Mouse (Mus musculus): ENCODE results near the gene Nos1.
A peak's percentile ranks its signal among the peaks of the same experiment; 100 is the strongest.

The Nos1 gene

DNA sequence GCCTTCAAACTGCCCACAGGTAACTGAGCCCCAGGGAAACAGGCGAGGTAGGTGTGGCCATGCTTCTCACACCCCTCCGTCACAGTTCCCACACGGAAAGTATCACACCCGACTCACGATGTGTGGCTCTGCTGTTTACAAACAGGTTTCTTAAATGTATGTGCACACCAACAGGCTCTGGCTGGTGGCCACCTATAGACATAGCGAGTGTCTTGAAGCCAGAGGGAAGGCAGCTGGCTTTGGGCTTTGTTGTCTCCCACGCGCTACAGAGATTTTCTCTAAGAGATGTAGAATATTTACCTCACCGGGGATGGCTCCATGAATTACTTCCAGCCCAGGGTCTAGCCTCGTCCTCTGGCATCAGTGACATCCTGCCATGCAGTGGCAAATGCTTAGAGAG lies 118.5 kb downstream of the Nos1 start:
- DNase-seq = no peak

DNA sequence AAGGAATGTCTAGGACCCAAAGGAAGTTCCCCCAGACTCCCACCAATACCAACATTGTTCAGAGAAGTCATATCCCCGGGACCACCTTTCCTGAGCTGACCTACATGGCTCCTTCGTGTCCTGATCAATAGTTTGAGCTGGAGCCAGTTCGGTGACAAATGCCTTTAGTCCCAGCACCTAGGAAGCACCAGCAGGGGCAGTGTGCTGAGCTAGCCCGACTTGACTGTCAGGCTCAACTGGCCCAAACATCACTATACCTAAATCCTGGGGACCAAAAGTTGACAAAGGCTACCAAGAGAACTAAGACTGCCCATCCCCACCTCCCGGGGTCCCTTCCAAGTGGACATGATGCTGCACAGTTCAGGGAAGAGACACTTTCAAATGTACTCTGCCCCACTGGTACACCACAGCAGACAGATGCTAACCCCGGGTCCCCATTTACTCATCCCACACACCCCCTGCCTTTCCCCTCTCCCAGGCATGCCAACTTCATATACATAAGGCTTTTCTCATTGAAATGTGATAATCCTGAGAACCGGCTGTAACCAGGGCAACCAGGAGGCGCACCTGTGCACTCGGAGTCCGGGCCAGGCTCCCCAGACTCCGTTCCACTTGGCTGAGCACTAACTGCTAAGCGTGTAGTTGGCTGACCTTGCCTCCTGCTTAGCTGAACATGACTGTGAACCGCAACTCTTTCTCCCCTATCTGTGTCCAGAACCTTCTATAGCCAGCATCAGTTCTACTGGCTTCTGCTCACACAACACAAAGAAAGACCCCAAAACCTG lies 120.3 kb downstream of the Nos1 start:
- no peak for DNase-seq

DNA sequence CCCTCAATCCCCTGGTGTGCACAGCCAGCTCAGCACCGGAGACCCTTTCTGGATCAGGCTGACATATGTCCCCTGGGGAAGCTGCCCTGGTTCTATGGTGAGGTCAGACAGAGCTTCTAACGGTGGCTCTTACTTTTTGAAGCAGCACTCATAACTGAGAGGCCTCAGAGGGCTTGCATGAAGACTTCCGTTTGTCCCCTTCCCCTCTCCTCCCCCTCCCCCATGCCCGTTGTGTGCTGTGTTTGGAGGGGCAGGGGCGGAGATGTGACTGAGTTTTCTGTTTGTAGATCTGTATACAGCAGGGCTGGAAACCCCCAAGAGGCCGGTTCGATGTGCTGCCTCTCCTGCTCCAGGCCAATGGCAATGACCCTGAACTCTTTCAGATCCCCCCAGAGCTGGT lies 122.7 kb downstream of the Nos1 start:
- DNase-seq = no peak

DNA sequence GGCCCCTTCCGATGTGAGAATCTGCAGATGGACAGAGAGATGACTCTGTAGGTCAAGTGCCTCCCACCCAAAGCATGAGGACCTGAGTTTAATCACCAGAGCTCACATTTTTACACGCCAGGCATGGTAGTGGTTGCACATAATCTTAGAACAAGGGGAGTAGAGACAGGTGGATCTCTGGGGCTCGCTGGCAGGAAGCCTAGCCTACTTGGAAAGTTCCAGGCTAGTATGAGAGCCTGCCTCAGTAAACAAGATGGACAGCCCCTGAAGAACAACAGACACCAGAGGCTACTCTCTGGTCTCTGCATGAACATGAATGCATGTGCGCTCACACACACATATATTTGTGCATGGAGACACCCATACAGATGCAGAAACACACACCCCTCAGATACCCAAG lies 124.9 kb downstream of the Nos1 start:
- no peak for DNase-seq

DNA sequence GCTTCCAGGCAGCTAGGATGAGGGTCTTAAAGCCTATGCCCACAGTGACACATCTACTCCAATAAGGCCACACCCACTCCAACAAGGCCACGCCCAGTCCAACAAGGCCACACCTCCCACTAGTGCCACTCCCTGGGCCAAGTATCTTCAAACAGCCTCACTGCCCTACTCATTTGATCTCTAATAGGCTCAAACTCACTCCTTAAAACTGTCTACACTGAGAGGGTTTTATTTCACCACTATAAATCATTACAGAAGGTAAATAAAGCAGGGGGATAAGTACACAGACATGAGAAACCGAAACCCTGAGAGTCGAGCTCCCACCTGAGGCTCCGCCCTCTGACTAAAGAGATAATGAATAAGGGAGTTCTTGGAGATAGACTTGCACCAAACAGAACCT lies 128.7 kb downstream of the Nos1 start:
- DNase-seq = no peak

DNA sequence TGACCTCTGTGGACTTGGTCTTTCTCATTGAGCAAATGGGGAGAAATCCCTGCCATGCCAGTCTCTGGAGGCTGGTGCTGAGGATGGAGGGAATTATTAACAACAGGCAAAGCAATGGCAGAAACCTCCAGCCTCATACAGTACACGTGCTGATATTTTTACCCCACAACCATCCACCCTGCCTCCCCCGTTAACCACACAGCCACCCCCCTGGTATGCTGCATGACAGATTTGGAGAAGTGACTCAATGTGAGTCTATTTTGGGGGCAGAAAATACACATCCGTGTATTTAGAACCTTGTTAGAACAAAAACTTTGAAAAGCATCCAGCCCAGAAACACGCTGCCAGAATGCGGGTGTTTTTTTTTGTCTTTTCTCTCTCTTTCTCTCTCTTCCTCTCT lies 135.5 kb downstream of the Nos1 start:
- DNase-seq = no peak

DNA sequence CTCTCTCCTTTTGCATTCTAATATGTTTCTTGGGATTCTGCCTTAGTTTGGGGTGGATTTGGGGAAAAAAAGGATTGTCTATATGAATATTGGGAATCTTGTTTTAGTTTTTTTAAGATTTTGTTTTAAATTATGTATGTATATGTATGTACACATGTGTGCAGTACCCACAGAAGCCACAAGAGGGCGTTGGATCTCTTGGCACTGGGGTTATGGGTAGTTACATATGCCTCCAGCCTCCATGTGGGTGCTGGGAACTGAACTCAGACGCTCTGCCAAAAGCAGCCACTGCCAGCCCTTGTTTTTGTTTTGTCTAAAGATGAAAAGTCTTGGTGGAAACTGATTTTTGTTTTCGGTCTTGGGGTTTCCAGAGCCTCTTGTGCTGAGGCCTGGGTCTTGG lies 136.1 kb downstream of the Nos1 start:
- no peak for DNase-seq

DNA sequence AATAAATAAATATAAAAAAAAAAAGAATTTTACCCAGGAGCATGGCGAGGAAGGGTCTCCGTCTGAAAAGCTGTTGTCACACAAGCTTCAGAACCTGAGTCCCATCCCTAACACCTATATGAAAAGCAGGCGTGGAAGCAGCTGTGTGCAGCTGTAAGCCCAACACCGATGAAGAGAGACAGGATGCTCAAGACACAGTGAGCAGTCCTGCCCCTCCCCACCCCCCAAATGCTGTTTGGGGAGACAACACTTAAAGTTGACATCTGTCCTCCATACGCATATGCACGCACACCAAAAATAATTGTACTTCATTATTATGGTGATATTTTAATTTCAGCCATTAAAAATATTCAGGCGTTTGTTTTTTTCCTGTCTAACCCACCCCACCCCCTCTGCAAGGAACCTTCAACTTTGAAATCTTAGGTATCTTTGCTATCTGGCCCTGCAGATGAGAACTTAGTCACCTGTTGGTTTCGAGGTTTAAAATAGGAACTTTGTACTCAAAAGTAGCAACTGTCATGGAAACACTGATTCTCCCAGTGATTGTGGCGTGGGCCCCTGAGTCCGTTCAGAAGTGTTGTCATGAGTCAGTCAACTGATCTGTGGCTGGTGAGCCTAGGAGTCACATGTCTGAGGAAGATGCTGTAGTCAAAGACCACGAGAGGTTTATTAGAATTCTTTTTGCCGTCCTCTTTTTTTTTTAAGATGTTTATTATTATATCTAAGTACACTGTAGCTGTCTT lies 141.1 kb downstream of the Nos1 start:
- no peak for DNase-seq

DNA sequence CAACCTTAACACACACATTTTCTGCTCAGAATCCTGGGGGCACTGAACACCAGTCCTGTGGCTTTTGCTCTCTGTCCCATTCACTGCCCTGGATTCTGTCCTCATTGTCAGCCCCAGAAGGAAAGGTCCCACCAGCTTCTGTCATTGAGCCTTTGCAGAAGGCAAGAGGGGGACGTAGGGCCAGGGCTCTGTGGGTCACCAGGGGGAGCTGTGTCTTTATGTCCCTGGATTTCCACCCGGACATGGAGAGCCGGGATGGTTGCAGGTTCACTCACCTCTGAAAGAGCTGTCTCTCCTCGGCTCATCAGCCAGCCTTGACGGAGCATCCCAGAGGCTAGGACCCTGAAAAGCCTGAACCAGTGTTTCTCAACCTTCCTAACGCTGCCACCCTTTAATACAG lies 142.9 kb downstream of the Nos1 start:
- DNase-seq = no peak

DNA sequence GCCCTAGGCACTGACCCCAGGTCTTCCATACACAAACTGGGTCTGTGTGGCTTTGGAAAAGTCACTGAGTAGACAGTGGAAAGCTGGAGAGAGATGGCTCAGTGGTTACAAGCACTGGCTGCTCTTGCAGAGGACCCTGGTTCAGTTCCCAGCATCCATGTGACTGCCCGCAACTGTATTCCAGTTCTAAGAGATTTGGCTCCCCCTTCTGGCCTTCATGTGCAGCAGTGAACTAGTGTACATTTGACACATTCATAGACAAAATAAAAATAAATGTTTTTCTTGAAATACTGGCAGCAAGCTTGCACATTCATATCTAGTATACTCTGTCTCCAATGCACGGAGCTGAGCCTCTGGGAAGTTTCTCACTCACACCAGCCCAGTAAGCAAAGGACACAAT lies 147.7 kb downstream of the Nos1 start:
- DNase-seq = no peak

DNA sequence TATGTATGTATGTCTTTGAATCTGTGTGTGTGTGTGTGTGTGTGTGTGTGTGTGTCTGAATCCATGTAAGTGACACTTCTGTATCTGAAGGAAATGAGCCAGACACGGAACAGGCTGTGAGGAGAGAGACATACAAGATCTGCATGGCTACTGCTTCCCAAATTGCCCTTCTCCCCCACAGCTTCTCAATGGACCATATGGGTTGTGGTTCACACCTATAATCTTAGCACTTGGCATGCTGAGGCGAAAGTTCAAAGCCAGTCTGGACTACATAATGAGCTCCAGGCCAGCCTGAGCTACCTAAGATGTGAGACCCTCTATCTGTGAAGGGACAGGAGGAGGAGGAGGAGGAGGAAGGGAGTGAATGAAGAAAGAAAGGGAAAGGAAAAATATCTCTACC lies 151.4 kb downstream of the Nos1 start:
- DNase-seq = no peak

DNA sequence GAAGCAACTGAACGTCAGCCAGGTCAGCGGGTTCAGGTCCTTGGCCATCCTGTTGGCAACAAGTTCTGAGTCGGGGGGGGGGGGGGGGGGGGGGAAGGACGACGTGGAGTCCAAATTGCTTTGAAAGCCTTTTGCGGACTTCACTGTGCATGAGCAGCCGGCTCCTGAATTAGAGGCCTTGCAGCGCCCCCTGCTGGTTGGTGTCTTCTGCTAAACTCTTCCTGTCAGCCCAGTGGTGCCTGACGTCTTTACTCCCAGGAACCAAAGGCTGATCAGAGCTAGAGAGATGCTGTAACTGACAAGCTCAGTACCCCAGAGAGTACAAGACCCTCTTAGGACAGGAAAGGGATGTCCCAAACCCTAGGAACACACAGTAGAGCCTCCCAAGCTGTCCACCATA lies 152.0 kb downstream of the Nos1 start:
- peak; percentile 65 for DNase-seq

DNA sequence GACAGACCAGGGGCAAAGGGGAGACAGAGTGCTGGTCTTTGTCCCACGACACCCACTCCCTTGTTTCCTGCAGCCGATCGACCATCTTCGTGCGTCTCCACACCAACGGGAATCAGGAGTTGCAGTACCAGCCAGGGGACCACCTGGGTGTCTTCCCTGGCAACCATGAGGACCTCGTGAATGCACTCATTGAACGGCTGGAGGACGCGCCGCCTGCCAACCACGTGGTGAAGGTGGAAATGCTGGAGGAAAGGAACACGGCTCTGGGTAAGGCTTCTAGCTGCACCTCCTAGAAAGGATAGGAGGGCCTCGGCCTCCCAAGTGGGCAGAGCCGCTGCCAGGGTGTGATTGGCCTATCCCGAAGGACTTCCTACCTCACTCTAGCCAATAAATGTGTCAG lies 155.5 kb downstream of the Nos1 start:
- no peak for DNase-seq

DNA sequence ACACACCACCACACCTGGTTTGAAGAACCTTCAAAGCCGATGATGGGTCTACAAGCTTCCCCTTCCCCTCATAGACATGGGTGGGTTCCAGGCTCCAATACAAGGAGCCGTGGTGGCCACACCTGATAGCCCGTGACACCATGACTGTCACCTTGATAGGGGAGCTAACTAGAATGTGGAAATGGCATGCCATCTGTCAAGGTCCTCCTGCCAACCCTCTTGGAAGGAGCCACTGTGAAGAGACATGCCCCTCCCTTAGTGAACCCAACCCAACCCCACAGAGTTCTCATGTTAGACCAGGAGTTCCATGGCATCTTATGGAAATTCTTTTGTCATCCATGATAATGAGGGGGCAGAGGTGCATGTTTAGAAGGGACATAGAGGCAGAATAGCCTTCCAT lies 156.4 kb downstream of the Nos1 start:
- DNase-seq = no peak

DNA sequence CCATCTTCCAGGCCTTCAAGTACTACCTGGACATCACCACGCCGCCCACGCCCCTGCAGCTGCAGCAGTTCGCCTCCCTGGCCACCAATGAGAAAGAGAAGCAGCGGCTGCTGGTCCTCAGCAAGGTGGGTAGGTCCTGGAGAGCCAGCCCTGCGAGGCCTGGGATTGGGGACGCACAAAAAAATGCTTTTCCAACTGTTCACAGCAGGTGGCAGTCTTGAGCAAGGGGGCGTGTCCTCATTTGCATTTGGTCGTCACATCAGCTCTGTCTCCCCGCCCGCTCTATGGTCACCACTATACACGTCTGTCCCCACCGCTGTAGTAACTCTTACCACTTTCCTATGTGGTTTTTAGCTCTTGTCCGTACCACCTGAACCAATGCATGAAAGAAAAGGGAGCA lies 157.3 kb downstream of the Nos1 start:
- peak; percentile 73 for DNase-seq

DNA sequence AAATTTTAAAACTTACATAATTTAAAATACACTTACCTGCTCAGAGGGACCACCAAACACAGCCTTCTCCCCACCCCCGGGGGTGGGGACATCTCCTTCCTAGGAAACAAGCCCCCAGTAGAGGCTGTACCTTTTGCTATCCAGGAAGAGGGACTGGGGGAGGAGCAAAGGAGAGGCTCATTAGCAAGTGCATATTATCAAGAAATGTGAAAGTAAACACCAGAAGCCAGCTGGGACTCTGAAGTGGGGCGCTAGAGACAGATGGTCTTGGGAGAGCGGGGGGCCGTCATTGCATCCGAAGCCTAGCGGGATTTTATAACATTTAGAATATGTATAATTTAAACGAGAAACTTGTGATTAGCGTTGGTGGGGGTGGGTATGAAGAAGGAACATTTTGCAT lies 158.6 kb downstream of the Nos1 start:
- DNase-seq = no peak

DNA sequence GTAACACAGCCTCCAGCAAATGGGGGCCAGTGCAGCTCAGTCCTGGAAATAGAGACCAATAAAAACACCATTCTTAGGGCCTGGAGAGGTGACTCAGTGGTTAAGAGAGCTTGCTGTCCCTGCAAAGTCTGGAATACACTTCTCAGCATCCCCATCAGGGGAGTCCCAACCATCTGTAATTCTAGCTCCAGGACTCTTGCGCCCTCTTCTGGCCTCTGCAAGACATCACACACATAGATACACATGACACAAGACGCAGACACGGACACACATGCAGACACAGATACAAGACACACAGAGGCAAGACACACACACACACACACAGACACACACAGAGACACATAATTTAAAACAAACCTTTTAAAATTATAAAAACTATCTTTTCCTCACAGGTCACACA lies 160.7 kb downstream of the Nos1 start:
- no peak for DNase-seq

DNA sequence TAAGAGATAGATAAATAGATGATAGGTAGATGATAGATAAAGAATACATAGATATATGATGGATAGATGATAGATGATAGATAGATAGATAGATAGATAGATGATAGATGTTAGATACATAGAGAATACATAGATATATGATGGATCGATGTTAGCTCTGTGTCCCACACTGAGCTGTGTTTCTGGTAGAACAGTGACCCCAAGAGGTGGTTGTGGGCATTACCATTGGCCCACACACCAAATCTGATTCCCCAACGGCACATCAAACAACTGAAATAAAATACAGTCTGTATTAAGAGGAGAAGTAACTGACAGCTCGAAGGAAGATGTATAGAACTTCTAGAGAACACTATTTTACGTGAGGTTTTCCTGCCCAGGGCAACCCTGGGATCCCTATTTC lies 165.8 kb downstream of the Nos1 start:
- peak; percentile 51 for DNase-seq

DNA sequence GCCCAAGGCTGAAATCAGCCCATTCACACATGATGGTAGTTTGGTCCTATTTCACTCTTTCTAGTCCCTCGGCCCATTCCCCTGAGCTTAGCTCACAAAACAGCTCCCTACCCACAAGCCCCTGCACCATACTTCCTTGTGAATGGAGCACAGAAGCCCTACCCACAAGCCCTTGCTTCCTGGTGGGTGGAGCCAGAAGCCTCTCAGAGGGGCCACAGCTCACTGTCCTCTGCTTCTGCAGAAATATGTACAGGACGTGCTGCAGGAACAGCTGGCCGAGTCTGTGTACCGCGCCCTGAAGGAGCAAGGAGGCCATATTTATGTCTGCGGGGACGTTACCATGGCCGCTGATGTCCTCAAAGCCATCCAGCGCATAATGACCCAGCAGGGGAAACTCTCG lies 168.6 kb downstream of the Nos1 start:
- no peak for DNase-seq

DNA sequence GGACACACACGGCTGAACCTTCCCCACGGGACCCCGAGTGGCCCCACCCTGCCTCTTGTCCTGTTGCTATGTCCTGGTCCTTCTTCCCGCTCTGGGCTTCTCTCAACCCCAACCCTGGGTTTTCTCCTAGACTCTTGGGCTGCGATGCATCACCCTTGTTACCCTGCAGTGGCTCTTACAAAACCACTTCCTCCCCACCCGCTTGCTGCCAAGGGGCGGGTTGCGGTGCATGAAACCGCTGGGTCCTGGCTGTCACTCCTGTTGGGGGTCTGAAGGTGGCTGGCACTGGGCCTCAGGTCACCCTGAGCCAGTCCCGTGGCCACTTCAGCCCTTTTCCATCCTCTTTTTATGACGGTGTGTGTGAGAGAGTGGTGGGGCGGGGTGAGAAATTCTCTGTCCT lies 173.1 kb downstream of the Nos1 start:
- DNase-seq = peak; percentile 27

DNA sequence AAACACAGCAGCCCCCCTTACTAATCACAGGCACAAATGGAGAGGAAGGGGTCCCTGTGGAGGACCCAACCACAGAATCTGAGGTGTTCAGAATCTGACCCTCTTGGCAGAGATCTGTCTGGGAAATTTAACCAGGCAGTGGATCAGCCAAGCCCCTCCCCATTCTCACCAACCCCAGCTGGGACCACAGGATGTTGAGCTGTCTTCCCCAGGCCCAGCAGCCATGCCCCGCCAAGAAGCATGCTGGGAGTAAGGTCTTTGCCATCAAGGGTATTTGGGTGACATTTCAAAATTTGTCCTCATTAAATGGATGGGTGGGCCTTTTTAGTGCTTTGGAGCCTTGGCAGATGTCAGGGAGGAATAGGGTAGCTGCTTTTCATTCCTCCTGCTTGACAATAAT lies 173.6 kb downstream of the Nos1 start:
- peak; percentile 16 for DNase-seq

DNA sequence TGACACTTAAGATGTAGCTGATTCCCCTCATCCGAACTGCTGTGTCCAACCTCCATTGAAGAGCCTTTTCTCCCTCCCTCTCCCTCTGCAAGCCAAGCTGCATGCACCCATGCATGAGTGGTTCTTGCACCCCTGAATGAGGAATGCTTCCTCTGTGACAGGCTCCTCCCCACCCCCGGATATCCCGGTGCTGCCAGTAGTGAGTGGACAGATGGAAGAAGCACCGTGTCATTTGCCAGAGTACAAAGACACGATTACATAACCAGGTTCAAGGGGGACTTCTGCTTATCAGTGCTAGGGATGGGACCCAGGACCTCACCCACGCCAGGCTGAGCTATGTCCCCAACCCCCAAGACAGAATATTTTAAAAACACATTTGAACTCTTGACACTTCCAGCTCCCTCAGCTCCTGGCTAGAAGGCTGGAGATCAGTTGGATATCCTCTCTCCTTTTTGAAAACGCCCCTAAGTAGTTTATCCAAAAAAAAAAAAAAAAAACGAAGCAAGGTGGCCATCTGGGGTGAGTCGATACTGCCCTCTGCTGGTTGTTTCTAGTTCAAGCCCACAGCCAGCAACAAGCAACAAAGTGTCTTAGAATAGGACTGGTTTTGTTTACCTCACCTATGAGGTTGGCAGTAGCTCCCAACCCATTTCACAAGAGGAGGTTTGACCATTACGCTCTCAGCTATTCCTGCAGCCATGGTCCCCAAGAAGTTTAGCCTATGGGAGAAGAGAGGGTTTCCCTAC lies 175.0 kb downstream of the Nos1 start:
- peak; percentile 38 for DNase-seq

DNA sequence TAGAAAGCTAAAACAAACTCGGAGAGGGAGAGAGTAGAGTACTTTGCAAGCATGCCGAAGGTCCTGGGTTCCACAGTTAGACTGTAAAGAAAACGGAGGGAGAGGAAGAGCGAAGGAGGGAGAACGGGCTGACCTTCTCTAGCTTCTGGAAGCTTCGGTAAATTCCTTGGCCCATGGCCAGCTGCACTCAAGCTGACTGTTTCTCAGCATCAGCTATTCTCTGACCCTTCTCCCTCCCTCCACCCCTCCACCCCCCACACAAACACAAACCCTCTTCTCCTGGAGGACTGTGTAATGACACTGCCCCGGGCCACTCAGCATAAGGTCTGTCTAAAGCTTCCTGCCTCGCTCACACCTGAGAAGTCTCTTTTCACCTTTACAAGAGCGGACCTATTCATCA lies 183.9 kb downstream of the Nos1 start:
- no peak for DNase-seq

DNA sequence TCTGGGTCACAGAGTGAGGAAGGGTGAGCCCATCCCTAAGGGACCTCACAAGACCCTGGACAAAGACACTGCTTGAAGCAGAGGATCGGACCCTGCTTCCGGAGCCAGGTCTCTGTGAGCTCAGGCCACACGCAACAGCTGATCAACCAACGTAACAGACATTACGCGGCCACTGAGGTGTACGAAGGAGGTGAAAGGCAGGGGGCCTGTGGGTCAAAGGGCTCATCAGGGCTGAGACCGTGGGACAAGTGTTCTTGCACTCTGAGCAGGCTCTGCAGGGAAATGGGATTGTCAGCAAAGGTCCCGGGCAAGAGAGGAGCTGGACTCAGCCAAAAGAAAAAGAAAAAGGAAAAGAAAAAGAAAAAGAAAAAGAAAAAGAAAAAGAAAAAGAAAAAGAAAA lies 186.1 kb downstream of the Nos1 start:
- no peak for DNase-seq

Data from thymus, postnatal 25 days (tissue).